Mouse (Mus musculus) G1E-ER4 (cell line): ENCODE measurements around the gene Trpm4. TPM values are rescaled to one million over a fixed set of nuclear protein-coding genes. Genes with fewer than 3 reads are reported as not detected.

Experiments
- GATA1 ChIP-seq: IDR thresholded peaks from one replicate; pipeline ENCODE4 v1.8.0; 2012; ENCODE audit warnings: low read length, inconsistent platforms
- polyA plus RNA-seq: library from polyadenylated mRNA; stranded (reverse); fragments of >175 nt; gene quantifications from 2 replicates; pipeline ENCODE4 v1.2.3, GENCODE M21; 2012

Gene Trpm4
- polyA plus RNA-seq, result 0.13 and 0.19 TPM in 2 replicates

- no peak for TF ChIP-seq GATA1
Observed at GRCm38 (mm10) chr7:45333431-45333982, at the start of gene Trpm4. TSS of gene Trpm4 (minus strand) at chr7:45333780.

DNA sequence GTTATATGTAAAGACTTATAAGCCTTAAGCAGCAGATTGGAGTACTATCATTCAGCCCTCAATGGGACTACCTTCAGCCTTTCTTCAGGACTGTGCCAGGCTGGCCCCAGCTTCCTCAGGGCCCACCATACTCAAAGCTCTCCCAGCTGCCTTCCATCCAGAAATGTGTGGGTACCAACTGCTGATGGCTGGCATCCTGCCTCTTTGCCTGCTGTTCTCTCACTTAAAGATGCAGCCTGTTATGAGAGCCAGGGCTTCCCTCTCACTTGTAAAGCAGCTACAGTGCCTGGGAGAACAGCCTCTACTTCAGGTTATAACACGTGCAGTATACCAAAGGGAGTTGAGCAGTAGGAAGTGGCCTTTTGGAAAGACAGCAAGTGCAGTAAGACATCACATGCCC, 42.5 kb upstream of the Trpm4 start:
- TF ChIP-seq GATA1, result no peak

DNA sequence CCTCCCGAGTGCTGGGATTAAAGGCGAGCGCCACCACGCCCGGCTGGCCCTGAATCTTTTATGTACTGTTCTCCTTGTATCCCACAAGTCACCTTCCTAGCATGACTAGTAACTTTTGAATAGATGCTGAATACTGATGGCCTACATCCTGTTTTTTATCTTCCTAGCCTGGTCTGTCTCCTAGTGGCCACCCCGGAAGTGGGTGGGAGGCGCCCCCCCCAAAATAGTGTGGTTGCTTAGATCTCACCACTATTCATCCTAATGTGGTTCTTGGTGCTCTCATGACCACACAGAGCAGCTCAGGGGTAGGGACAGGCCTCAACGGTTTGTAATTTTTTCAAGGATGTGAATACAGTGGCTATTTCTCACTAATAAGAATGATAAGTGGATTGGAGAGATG, 41.0 kb upstream of the Trpm4 start:
- peak; percentile 82 for TF ChIP-seq GATA1

GRCm38 (mm10) chr7:45372371-45372770, 38.8 kb upstream of the Trpm4 start:
- no peak for TF ChIP-seq GATA1

GRCm38 (mm10) chr7:45370475-45371311, 37.1 kb upstream of the Trpm4 start, which contains the start of gene Lin7b:
TSS of gene Lin7b (minus strand) at chr7:45370583.
- peak; percentile 19 for TF ChIP-seq GATA1

GRCm38 (mm10) chr7:45369836-45370474, 36.4 kb upstream of the Trpm4 start:
- no peak for TF ChIP-seq GATA1

- TF ChIP-seq GATA1, result no peak
Observed at GRCm38 (mm10) chr7:45369022-45369745, 35.6 kb upstream of the Trpm4 start.

- TF ChIP-seq GATA1, result no peak
Observed at GRCm38 (mm10) chr7:45368178-45368577, 34.6 kb upstream of the Trpm4 start.

DNA sequence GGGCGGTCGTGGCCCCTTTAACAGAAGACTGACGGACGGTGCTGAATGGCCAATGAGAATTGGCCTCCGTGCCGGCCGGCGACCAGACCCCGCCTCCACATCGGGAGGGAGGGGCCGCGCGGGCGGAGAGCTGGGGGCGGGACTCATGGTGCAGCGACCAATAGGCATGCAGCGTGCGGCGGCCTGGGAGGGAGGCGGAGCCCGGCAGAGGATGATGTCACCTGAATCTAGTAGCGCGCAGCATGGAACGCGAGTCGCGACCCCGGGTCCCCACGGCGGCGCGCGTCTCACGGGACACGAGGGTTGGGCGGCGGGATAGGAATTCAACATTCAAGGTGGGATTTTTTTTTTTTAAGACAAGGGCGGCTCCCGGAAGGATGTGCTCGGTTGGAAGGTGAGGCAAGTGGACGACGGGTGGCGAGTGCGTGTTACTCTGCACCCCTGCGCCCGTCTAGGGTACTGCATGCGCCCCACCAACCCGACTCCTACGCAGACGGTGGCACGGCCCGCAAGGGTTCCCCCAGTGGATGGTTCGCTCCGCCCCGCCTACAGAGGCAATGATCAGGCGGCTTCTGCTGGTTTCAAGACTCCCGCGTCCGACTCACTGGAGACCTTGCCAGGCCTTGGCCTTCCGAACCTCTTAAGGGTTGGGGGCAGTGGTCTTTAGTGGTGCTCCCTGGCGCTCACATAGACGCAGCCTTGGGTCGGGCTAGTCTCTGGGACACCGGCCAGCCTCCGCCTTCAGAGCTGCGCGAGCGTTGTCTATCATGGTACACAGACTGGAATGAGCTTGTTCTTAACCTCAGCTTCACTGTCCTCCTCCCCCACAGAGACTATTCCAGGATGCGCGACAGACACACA, 33.7 kb upstream of the Trpm4 start:
- TF ChIP-seq GATA1, result no peak

DNA sequence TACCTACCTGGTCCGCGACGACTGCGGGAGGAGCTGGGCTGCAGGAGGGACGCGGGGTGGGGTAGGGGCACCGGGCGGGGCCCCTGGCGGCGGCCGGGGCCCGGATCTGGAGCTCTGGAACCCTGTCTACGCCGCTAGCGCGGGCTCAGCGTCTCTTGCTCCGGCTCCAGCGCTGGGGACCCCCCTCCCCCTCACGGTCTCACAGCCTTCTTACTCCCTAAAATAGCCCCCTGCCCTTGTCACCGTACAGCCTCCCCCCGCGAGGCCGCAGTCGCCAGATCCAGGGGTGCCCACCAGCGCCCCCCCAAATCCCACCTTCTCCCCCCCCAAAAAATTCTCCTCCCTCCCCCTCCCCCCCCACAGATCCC, 33.1 kb upstream of the Trpm4 start, which contains the start of gene Ppfia3:
Ppfia3 (minus strand) TSS at position 368 of the 368 bp plus-strand sequence.
- TF ChIP-seq GATA1, result no peak

- TF ChIP-seq GATA1, result no peak
Observed at GRCm38 (mm10) chr7:45365742-45366651, 32.4 kb upstream of the Trpm4 start.

DNA sequence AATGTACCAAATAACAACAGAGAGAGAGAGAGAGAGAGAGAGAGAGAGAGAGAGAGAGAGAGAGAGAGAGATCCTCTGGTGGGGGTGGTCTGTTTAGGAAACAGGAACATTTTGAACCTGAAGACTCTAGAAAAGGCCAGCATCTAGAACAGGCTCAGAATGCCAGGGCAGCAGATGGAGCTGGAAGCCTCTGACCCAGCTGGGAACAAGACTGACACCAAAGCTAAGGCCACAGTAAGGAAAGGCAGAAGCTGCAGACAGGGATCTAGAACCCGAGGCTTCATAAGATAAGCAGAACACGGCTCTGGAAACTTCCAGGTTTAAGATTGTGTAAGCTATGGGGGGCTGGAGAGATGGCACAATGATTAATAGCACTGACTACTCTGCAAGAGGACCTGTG, 30.4 kb upstream of the Trpm4 start:
- TF ChIP-seq GATA1, result no peak

DNA sequence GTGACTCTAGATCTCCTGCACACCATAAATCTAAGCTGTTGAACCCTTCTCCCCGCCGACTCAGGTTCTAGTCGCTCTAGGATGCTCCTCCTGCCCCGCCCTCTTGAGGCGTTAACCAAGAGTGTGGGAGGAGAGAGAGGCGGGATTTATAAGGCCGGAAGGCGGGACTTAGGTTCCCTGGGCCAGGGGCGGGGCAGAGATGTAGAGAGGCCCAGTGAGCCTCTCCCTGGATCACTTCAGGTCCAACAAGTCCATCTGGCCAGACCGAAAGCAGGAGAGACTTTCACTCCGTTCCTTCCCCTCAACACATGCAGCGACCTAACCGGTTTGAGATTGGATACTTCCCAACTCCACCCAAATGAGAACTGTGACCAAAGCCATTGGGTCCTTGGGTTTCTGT, 29.2 kb upstream of the Trpm4 start:
- no peak for TF ChIP-seq GATA1
